Mouse (Mus musculus) gastrocnemius, postnatal 25 days (tissue): ENCODE data around the gene Cxcl15. TPM values are rescaled to one million over a fixed set of nuclear protein-coding genes. Genes with fewer than 3 reads are reported as not detected.

Experiments
- DNase-seq: peaks from one replicate; pipeline ENCODE4 v3.0.0; 2022
- long read RNA-seq, 2 experiments: library from polyadenylated mRNA; stranded (forward); transcript quantifications; one replicate each; pipeline ENCODE4 v2.0.0; 2021
- total RNA-seq, 2 experiments: library from RNA; stranded (reverse); gene quantifications; 1 replicate in 1 of 2; 2 replicates in 1 of 2; pipeline ENCODE4 v1.2.3; 2021

Cxcl15 gene
- not detected for total RNA-seq
- long read RNA-seq, experiment 1: 0 reads
- long read RNA-seq, experiment 2: 0 reads

DNA sequence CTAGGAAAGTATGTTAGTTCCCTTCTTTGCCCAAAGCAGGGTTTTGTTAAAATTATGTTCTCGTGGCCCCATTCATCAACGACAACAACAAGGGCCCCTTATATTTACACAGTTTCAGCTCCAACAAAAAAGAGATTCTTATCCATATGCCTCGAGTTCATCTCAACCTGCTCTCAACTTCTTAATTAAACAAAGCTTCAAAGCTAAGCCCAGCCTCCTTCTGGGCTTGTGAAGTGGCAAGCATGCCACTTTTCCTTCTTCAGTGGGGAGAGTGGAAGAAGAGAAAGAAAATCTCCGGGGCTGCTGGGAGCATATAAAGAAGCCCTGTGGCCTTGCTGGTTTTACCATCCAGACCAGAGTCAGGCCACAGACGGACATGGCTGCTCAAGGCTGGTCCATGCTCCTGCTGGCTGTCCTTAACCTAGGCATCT lies at the start of gene Cxcl15:
TSS of gene Cxcl15 (plus strand) at position 340 of the 431 bp plus-strand sequence.
- DNase-seq: no peak

DNA sequence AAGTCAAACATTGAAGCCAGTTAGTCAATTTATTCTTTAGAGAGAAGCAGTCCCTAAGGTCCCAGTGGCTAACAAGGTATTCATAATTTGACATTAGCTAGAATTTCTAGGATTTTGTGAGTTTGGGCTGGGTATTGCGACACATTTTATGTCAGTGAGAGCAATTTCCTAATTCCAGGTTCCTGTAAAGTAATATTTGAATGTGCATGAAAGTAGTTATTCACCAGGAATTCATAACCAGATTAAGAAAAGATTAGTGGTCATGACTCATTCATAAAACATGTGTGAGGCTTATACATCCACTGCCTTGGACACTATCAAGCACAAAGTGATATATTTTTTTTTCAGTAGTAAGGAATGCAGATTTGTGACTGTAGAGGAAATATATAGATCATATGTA lies 40.4 kb upstream of the Cxcl15 start:
- no peak for DNase-seq

DNA sequence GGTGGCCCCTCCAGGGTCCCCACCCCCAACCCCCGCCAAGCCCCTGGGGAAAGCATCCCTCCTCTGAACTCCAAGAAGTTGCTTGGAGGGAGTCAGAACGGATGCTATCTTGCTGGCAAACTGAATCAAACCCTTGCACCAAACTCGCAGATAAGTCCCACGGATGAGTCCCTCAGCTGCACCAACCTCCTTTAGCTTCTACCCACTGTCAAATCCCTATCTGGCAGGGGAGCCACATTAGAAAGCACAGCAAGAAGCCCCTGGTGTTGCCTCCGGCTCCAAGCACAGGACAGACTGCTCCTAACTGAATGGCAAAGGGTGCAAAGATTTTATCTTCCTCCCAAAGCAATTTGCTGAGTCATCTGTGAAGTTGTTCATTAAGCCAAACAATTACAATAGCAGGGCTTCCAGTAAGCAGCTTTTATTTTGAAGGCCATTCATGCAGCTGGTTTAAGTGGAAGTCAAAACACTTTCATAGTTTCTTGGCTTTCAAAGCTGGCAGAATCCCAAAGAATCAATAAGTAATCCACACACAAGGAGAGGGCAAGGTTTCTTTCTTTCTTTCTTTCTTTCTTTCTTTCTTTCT lies 36.2 kb upstream of the Cxcl15 start:
- no peak for DNase-seq

DNA sequence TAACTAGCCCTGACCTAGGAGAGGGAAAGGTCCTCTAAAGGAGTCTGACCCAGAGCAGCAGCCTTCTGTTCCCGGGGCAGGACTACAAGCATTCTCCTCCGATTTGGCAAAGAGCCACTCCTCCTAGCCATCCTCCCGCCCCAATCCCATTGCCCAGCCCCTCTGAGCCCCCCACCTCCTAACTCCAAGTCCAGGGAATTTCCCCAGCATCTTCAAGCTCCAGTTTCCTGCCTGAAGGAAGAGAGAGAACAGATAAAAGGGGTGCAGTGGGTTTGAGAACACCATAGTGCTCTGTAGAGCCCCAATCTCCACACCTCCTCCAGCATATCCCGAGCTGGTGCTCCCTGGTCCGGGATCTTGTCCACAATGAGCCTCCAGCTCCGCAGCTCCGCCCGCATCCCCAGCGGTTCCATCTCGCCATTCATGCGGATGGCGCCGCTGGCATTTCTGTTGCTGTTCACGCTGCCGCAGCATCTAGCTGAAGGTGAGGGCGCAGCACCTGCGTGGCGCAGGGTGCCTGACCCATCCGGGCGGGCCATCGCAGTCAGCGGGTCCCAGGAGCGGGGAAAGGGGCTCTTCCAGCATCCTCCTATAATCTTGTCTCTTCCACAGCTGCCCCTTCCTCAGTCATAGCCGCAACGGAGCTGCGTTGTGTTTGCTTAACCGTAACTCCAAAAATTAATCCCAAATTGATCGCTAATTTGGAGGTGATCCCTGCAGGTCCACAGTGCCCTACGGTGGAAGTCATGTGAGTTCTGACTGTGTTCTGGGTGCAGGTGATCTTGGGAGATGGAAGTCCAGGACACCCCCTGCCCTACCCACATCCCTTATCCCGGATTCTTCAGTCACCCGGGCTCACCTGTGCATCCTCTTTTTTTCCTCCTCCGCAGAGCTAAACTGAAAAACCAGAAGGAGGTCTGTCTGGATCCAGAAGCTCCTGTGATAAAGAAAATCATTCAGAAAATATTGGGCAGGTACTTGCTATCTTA lies 35.0 kb upstream of the Cxcl15 start, which contains the start of gene Cxcl5:
TSS of gene Cxcl5 (plus strand) at position 284 of the 989 bp plus-strand sequence.
- DNase-seq: no peak

DNA sequence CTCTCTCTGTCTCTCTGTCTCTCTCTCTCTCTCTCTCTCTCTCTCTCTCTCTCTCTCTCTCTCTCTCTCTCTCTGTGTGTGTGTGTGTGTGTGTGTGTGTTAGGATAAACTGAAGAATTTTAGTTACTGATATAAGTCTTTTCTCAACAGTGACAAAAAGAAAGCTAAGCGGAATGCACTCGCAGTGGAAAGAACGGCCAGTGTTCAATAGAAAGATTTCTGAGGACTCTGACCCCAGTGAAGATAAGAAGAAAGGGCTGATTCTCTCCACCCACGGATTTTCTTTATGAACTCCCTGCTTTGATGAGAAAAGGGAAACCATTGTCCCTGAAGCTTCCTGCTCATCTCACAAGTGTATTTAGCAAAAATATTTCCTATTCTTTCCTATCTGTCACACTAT lies 34.0 kb upstream of the Cxcl15 start:
- no peak for DNase-seq

DNA sequence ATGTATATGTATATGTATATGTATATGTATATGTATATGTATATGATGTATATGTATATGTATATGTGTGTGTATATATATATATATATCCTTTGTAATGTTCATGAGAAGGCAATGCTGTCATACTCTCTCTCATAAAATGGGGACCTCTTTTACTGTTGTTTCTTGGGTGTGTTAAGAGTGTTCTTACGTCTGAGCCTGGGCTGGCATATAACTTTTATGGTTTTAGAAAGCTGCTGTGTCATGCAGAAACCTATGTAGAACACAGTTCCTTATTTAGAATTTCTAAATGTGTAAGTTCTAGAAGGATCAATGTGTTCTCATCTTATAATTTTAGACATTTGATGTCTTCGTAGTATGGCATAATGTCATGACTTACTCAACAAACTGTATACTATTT lies 33.5 kb upstream of the Cxcl15 start:
- DNase-seq: no peak

DNA sequence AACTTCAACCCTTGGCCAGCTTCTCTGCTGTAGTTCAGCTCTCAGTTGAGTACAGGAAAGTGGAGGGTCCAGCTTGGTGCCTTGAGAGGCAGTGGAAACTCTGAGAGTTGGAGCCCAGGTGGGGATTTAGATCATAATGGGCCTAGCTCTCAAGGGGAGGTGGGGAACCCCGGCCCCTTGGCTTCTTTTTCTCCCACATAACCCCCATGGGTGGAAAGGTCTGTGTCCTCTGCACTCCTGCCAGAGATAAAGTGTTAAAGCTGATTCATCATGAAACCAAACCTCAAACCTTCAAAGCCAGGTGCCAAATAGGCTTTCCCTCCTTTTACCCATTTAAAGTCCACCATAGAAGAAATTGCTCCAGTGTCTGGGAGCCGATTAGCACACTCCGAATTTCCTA lies 32.5 kb upstream of the Cxcl15 start:
- DNase-seq: no peak

DNA sequence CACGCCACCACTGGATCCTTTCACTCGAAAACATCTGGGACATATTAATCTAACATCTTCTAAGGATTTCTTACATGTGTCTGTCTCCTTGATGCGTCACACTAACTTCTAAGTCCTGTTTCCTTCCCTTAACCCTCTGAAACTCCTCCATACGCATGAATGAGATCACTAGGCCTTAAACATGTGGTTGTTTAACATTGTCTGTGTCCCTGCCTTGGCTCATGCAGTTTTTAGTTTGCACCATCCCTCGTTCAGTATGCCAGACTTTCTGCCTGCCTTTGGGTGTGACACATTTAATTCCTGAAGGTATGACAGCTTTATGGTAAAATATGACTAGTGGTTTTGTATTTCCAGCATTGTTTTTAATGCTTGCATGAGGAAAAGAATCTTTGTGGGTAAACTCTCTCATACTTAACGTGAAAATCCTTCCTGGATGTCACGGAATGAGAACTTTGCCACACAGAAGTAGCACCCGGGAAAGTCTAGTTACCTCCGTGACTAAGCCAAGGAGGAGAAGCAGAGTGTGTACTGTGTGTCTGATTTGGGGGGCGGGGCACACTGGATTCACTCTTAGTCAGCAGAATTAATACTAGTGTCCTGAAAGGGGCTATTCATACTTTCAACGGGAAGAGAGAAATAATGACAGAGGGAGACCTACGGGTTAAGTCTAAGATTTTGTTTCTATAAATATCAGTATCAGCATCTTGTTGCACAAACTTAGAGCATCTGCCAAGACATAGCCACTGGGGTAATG lies 30.2 kb upstream of the Cxcl15 start:
- no peak for DNase-seq

DNA sequence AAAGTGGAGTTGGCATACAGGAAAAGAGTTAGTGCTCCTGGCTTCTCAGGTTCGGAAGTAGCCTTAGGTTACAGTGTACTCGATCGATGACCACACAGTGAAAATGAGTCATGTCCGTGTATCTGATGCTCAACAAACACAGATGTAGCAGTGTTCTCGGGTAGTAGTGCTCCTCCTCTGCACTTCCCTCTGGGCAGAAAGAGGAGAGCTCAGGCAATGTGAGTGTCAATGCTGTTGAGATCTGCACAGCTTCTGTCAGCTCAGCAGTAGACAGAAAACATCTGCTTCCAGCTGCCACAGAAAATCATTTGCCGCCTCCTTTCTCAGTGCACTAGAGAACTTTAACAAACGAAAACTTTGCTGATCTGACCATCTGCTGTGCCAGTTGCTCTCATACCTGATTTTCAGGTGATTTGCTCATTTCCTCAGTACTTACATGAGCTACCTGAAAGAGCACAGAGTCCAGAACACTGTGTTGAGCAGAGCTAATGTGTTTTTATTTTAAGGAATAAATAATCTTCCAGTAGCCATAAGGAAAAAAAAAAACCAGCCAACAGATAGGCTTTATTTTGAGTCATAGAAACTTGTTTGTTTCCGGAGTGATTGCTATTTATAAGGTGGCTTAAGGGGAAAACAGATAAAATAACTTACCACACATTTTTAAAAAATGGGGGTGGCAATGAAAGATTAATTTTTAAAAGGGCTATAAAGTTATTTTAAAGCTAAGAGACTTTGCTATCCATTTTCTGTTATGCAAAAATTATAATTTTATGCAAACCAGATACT lies 28.3 kb upstream of the Cxcl15 start:
- no peak for DNase-seq

DNA sequence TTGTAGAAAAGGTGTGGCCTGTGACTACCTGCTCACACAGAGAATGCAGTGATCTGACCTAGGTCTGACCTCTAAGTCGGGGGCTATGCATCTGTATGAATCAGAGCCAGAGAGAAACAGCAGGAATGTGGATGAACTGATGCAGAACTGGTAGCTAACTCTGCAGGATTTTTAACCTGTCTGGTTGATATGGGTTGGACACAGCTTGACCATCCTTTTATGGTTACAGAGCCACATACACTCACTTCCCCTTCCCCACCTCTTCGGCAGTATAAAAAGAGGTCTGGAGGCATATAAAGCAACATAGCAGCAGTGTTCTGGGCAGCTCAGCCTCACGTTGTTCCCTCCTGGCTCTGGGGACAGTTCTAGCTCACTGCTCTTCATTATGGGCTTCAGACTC lies 26.1 kb upstream of the Cxcl15 start, which contains the start of gene Ppbp:
TSS of gene Ppbp (plus strand) at position 301 of the 400 bp plus-strand sequence.
- no peak for DNase-seq

DNA sequence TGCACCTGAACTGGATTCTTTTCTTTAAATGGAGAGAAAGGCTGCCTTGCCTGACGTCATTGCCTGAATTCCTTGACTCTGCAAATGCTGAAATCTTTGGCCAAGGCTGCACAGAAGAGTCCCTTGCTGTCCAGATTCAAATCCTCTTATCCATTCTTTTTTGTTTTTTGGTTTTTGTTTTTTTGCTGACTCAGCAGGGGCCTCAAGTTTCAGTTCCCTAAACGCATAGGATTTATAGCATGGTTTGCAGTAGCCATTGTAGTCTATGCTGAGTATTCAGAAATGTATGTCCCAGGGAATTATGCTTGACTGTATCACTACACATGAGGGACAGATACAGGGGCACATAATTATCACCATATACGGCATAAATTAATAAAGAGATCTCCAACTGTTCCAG lies 23.0 kb upstream of the Cxcl15 start:
- no peak for DNase-seq

DNA sequence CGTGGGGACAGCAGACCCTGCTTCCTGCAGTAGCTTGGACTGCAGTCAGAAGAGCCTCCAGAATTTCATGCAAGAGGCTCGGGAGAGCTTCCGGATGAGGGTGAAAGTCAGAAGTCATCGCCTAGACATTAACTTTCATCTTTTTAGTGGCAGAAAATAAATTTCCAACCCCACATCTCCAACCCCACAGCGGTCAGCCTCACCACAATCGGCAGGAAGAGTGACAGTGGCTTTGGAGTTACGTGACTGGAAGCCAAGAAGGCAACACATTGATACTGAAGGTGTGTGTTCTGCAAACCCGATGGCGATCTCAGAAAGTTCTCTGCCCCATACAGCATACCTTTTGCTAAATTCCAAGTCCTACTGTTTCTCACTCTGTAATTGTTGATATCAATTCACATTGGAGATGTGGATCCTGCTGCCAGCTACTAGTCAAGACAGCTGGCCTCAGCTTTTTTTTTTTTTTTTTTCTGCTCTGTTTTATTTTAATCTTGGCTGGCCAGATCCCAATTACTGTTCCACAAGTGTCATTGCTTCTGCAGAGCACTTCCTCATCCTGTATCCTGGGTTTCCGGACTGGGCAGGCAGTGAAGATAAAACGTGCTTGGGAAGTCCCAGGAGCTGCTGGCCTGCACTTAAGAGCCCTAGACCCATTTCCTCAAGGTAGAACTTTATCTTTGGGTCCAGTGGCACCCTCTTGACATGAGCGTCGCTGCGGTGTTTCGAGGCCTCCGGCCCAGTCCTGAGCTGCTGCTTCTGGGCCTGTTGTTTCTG lies 22.3 kb upstream of the Cxcl15 start, which contains the start of gene Pf4:
TSS of gene Pf4 (plus strand) at position 556 of the 774 bp plus-strand sequence.
- no peak for DNase-seq

DNA sequence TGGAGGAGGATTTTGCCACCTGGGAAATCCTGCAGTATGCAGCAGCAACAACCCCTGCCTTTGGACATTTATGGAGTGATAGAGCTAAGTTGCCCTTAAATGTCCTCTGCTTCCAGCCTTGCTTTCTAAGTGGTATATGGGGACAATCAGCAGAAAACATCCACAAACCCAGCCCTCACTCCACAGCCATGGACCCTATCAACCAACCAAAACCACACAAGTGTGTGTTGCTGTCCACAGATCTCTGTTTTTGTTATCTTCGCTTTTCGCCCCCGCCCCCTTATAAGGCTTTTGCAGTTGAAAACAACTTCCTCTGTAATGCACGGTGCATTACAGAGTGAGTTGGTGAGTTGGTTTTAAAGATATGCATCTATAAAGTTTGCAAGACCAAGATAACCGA lies 18.8 kb upstream of the Cxcl15 start:
- no peak for DNase-seq

DNA sequence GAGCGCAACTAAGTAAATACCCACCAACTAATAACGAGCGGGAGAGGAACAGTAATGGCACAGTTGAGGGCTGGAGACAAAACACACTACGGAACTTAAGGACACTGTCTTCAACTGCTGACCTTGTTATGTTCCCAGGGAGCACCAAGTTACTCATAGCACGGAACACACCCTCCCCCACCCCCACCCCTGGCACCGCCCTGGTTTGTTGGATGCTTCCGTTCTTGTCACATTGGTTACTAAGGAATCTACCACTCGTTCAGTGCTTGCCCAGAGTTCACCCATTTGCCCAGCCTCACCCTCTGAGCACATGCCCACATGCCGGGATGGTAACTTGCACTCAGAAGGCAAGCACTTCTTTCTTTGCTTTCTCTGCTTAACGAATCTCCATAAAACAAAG lies 16.7 kb upstream of the Cxcl15 start:
- no peak for DNase-seq

DNA sequence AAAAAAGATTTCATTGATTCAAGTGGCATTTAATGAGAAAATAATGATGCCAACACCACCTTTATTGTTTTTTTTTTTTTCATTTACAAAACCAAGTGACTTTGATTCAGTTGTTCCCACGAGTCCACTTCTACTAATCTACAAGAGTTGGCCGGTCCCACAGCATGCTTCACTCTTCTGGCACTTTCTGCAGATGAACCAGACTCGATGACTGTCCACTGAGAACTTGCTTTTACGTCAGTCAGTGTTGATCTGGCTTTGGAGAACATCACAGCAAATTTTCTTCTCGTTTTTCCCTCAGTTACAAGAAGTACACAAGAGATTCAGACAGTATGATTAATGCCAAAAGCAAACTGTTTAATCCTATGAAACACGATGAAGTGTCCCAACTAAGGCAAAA lies 15.5 kb upstream of the Cxcl15 start:
- DNase-seq: no peak

DNA sequence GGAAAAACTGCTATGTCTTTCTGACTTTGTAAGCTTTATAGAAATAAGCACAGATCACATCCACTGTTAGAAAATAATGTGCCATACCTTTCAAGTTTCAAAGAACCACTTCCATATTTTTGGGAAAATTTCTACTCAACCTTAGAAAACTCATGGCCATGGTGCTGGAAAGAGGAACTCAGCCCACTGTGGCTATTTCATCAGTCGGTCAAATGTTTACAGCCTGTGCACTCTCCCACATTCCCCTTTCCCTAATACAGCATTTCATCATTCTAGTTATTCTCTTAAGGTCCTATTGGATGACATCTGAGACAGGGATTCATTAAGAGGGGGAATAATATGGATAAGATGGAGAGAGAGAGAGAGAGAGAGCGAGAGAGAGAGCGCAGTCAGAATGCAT lies 10.6 kb upstream of the Cxcl15 start:
- no peak for DNase-seq

DNA sequence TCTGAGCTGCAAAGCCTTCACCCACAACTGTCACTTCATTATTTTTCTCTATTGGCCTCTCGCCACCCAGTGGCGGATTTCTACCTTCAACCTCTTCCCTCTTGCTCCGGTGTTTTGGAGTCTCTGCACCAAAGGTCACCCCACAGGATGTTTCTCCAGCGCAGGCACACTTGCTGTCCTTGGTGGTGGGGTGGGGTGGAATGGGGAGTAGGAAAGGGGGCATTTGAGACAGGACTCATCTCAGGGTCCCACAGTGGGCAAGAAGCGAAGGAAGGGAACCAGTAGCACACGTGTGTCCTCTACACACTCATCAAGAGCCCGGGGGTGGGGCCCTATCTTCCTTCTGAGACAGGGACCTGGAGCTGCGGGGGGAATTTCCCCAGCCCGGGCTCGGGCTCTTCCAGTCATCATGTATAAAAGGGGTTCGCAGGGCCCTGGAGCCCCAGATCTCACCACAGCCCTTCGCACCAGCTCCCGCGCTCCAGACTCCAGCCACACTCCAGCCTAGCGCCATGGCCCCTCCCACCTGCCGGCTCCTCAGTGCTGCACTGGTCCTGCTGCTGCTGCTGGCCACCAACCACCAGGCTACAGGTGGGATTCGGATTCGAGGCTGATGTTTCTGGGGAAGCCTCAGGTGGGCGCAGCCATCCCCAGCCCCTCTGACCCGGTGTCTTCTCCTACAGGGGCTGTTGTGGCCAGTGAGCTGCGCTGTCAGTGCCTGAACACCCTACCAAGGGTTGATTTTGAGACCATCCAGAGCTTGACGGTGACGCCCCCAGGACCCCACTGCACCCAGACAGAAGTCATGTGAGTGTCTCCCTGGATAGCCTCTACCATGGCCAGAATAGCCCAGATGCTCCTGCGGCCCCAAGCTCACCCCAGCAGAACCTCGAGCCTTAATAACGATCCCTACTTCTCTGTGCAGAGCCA lies 8.4 kb upstream of the Cxcl15 start, which contains the start of gene Cxcl3:
TSS of gene Cxcl3 (plus strand) at position 445 of the 930 bp plus-strand sequence.
- no peak for DNase-seq

DNA sequence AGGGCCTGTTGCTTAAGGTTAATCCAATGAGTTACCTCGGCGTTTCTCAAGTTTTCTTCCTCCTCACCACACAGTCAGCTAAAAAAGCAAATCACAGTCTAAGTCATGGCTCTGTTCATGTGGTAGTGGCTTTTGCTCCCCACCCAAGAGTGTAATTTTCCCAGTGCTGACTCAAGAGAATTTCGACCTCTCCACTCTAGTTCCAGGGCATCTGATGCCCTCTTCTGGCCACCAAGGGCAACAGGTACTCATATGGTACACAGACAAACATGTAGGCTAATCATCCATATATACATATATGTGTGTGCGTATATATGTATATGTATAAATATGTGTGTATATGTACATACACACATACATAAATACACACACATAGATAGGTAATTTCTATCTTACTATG lies 6.2 kb upstream of the Cxcl15 start:
- no peak for DNase-seq

DNA sequence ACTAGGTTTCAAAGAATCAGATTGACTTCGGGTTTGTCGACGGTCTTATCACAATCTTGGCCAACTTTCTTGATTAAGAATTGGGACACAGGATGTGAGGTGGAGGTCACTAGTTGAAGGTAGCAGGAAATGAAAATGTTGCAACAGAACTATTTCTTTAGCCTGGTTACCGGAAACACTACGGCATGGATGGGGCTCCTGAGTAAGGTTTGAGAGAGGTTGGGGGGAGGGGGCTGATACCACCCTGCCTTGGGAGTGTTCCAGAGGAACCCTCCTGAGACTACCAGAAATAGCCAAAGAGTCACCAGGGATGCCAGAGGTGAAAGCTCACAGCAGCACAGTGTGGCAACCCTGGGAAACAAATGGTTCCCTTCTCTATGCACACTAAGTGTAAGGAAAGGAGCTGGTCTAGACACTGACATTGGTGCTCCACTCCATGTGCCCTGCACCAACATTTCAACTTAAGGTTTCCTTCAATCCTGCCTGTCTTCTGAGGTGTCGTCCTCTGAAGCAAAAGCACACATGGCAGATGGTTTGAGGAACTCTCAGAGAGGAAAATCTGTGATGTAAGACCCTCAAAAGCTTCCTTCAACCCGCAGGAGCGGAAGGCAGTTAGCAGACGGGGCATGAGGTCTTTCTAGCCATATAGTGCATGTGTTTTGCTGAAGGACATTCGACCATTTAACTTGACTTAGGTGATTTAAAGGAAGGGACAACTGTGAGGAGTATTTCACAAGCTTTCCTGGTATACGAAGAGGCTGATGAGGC lies 4.8 kb upstream of the Cxcl15 start:
- DNase-seq: no peak
